Mouse (Mus musculus) regulatory T cell (primary cell): Measurements from ENCODE around the gene Cd151.

Source experiments
- in situ Hi-C: fragments of 300-600 bp; cut with MboI, MseI; formaldehyde crosslinking; loops from one replicate; pipeline ENCODE4 v1.15.1; 2025; ENCODE audit warnings: high pct_unique_total_duplicates

The Cd151 gene

GRCm38 (mm10) chr7:141486239-141486638 lies 19.0 kb downstream of the Cd151 start:
- in situ Hi-C loops = loop anchor here (5.0 to 25.0 kb wide), 3 partner anchors 41 to 401 kb away; partner anchors contain the start of gene Muc6

- in situ Hi-C loops = loop anchor here (5.0 to 25.0 kb wide), 3 partner anchors 40 to 400 kb away; partner anchors contain the start of gene Muc6
Observed at GRCm38 (mm10) chr7:141487141-141487540, 19.9 kb downstream of the Cd151 start.

- in situ Hi-C loops = loop anchor here (25.0 kb wide), 2 partner anchors 171 to 396 kb away; partner anchors contain the start of gene Muc6
Observed at GRCm38 (mm10) chr7:141491151-141491550, 24.0 kb downstream of the Cd151 start.

DNA sequence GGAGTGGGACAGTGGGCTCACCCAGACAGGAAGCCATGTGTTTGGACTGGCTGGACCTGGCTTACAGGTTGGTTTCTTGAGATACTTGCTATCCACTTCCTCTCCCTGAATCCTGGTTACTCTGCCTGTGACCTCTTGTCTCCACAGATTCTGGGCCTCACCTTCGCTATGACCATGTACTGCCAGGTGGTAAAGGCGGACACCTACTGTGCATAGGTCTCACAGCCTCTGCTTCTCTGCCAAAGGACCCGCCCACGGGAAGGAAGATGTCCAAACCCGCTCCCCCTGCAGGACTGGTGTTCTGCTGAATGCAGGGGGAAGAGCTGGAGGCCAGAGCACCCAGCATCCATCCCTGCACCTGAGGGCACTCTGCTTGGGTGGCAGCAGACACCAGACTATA lies 25.5 kb downstream of the Cd151 start:
- in situ Hi-C loops = loop anchor here (25.0 kb wide), 2 partner anchors 170 to 395 kb away; partner anchors contain the start of gene Muc6

DNA sequence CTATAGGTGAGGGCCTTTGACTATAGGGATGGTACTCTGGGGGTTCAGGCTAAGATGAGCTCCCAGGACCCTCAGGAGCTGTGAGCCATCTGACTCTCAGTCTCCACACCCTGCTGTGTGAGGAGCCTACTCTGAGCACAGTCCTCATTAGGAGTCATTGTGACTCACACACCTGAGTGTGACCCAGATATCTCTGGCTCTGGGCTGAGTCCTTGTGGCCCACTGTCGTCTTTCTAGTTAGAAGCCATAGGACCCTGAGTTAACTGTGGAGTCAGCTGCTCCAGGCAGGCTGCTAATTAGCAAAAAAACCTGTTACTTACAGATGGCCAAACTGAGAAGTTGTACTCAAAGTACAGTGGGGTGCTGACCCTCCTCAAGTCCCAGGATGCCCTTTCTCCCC lies 26.5 kb downstream of the Cd151 start:
- in situ Hi-C loops = loop anchor here (25.0 kb wide), 2 partner anchors 169 to 394 kb away; partner anchors contain the start of gene Muc6

DNA sequence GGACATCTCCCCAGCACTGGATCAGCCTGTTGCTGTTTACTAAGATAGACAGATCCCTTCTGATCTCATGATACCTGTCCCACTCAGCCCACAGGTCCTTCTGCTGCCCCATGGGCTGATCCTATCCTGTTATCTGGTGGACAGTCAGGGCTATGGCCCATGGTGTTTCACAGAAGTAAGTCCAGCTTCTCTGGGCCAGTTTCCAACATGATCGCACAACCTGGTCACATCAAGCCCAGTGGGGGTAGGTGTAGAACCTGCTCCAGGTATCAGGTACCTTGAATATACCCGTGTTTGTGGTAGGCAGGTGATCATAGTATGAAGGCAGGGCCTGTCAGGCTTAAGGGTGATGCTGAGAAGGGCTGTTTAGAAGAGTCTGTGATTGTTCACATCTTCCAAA lies 28.2 kb downstream of the Cd151 start:
- in situ Hi-C loops = loop anchor here (25.0 kb wide), 2 partner anchors 167 to 392 kb away; partner anchors contain the start of gene Muc6

DNA sequence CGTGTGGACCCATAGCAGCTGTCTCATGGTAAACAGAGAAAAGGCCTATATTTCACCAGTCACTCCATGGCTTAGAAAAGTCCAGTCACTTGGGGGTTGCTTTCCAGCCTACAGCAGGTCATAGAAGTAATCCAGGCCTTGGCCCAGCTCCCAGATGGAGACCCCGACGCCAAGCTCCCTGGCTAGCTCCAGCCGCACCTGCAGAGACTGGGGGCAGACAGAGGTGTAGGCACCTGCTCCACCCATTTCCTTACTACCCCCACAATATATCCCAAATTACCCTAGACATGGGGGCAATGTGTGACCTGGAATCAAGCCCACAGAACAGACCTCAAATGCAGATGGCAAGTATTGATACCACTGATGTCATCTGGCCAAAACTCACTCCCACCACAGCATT lies 28.7 kb downstream of the Cd151 start:
- in situ Hi-C loops = loop anchor here (25.0 kb wide), 2 partner anchors 166 to 391 kb away; partner anchors contain the start of gene Muc6

DNA sequence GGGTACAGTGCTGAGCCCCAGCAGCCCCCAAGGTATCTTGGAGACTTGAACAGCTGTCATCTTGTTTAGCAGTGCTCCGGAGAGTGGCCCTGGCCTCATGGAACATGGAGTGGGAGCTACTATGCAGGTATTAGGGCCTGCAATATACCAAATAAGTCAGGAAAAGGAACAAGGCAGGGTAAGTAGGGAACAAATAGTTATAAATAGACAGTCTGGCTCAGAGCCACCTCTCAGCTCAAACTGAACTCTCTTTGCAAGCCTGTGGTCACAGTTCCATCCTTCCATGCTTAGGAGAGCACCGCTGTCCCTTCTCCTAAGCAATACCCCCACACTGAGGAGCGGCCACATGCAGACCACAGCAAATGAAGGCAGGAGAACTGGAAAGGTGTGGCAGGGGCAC lies 30.4 kb downstream of the Cd151 start:
- in situ Hi-C loops = loop anchor here (25.0 kb wide), 2 partner anchors 165 to 390 kb away; partner anchors contain the start of gene Muc6

GRCm38 (mm10) chr7:141501820-141502555 lies 34.8 kb downstream of the Cd151 start:
- in situ Hi-C loops = no loop called here

GRCm38 (mm10) chr7:141502556-141502905 lies 35.3 kb downstream of the Cd151 start:
- in situ Hi-C loops = no loop called here

GRCm38 (mm10) chr7:141506278-141506677 lies 39.1 kb downstream of the Cd151 start:
- in situ Hi-C loops = no loop called here

DNA sequence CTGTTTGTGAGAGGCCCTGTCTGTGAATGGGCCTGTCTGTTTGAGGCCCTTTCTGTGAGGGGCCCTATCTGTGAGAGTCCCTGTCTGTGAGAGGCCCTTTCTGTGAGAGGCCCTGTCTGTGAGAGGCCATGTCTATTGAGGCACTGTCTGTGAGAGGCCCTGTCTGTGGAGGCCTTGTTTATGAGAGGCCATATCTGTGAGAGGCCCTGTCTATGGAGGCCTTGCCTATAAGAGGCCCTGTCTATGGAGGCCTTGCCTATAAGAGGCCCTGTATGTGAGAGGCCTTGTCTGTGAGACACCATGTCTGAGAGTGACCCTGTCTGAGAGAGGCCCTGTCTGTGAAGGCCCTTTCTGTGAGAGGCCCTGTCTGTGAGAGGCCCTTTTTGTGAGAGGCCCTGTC lies 41.0 kb downstream of the Cd151 start:
- in situ Hi-C loops = no loop called here

DNA sequence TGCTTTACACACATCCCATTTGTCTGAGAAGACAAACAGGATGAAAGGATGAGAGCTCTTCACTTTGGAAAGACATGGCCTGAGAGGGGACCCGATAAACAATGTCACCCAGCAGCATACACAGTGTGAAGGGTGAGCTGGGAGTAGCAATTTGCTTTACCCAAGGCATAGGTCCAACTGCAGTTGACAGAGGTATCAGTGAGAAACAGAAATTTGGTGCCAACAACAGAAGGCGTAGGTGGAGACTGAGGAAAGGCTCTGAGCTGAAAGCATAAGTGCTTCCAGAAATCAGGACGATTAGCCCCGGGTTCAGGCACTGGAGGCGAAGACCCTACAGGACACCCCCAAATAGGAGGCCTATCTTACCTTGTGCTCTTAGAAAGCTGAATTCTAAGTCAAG lies 43.0 kb downstream of the Cd151 start:
- in situ Hi-C loops = no loop called here

GRCm38 (mm10) chr7:141510681-141511191 lies 43.5 kb downstream of the Cd151 start:
- in situ Hi-C loops = no loop called here

- in situ Hi-C loops = no loop called here
Observed at GRCm38 (mm10) chr7:141517638-141518037, 50.4 kb downstream of the Cd151 start.

GRCm38 (mm10) chr7:141518296-141518695 lies 51.1 kb downstream of the Cd151 start:
- in situ Hi-C loops = no loop called here

DNA sequence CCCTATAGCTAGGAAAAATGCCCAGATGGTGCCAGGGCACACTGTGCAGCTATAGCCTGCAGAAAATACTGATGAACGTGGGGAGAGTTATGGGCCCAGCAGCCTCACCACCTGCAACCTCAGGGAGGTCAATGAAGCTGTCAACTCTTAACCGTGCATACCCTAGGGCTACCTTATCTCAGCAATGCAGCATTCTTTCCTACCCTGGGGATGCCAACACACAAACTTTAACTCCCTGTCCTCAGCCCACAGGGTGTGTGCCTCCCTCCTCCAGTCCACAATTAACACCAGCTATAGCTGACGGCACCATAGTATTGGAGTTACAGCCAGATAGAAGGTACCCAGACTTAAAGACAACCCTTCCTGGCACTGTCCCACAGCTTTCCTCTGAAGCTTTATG lies 51.7 kb downstream of the Cd151 start:
- in situ Hi-C loops = no loop called here

DNA sequence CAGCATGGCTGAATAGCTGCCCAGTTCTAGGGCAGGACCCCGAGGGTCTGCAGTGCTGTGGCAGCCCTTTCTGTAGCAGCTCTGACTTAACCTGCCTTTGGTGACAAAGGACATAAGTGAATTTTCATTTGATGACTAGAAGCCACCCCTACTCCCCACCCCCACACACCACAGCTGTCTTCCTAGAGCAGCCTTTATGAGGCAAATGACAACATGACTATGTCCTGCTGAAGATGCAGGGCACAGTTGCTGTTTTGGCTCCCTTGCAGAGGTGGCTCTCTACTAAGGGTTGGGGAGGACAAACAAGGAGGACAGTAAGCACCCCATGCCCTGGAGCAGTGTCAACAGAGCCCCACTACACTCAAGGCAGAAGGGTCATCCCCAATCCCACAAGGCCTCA lies 52.6 kb downstream of the Cd151 start:
- in situ Hi-C loops = no loop called here
